Mouse (Mus musculus) hindbrain, embryonic 15.5 days (tissue): ENCODE data around the gene Phactr1. TPM values are rescaled to one million over a fixed set of nuclear protein-coding genes. Genes with fewer than 3 reads are reported as not detected.

Experiments
- ATAC-seq: fragments of 200-750 bp; cut with Nextera tagmentation; 2 replicates; pipeline ENCODE4 v1.8.0; 2017; ENCODE audit warnings: low read depth, moderate number of reproducible peaks, moderate TSS enrichment; ENCODE audit not compliant: low FRiP score
- H3K27ac ChIP-seq: fragments of 300-500 bp; sonication (generic); replicated peaks from 2 replicates; pipeline ENCODE4 v1.5.1; 2015; ENCODE audit warnings: mild to moderate bottlenecking, inconsistent platforms
- H3K27me3 ChIP-seq: fragments of 300-500 bp; sonication (generic); 2 replicates; pipeline ENCODE4 v1.6.1; 2015; ENCODE audit warnings: control low read depth, inconsistent platforms
- H3K36me3 ChIP-seq: fragments of 300-500 bp; sonication (generic); 2 replicates; pipeline ENCODE4 v1.6.1; 2015; ENCODE audit warnings: control low read depth, inconsistent platforms
- H3K4me1 ChIP-seq: fragments of 300-500 bp; sonication (generic); replicated peaks from 2 replicates; pipeline ENCODE4 v1.6.1; 2015; ENCODE audit warnings: control low read depth, inconsistent platforms
- H3K4me2 ChIP-seq: fragments of 300-500 bp; sonication (generic); 2 replicates; pipeline ENCODE4 v1.6.1; 2015; ENCODE audit warnings: moderate library complexity, mild to moderate bottlenecking, inconsistent platforms
- H3K4me3 ChIP-seq: fragments of 300-500 bp; sonication (generic); 2 replicates; pipeline ENCODE4 v1.5.1; 2015; ENCODE audit warnings: mild to moderate bottlenecking, inconsistent platforms
- H3K9ac ChIP-seq: fragments of 300-500 bp; sonication (generic); 2 replicates; pipeline ENCODE4 v1.6.1; 2015; ENCODE audit warnings: inconsistent platforms
- H3K9me3 ChIP-seq: fragments of 300-500 bp; sonication (generic); 2 replicates; pipeline ENCODE4 v1.6.1; 2016; ENCODE audit warnings: control low read depth, inconsistent platforms
- WGBS: fragments of 180-500 bp; shearing (Covaris S2); methylation state at CpG from one replicate; pipeline ENCODE4 v1.1.7; 2015; 5-methylcytosine and 5-hydroxymethylcytosine counted together
- polyA plus RNA-seq: library from polyadenylated mRNA; unstranded; fragments of >200 nt; fragmentation: Nextera tagmentation; extraction: Ambion mirVana; gene quantifications from 2 replicates; pipeline ENCODE4 v1.2.1, GENCODE M21; 2015

Phactr1 gene
- polyA plus RNA-seq, 1 experiment from 2014 or later = 56.0 TPM

GRCm38 (mm10) chr13:43018863-43019262 lies 338.4 kb downstream of the Phactr1 start:
- Histone ChIP-seq H3K9ac (no peak overlapping the region), H3K36me3 (no peaks in the 10 kb centered on the region), H3K4me1 (no peaks in the 10 kb centered on the region), H3K27ac (no peak overlapping the region), H3K4me2 (no peak overlapping the region), H3K9me3 (no peaks in the 10 kb centered on the region), H3K4me3 (no peak overlapping the region), H3K27me3 (no peaks in the 10 kb centered on the region)
- no peak for ATAC-seq
- 54% methylated on average over 5 of the region's 5 CpGs for WGBS

- 67% methylated on average over 6 of the region's 6 CpGs for WGBS
- ATAC-seq = no peak
Observed at GRCm38 (mm10) chr13:43021031-43021430, 340.6 kb downstream of the Phactr1 start.

GRCm38 (mm10) chr13:43023005-43023404 lies 342.6 kb downstream of the Phactr1 start:
- Histone ChIP-seq H3K4me2 (no peak overlapping the region), H3K36me3 (no peaks in the 10 kb centered on the region), H3K9me3 (no peaks in the 10 kb centered on the region), H3K27ac (no peak overlapping the region), H3K4me3 (no peak overlapping the region), H3K27me3 (no peaks in the 10 kb centered on the region), H3K9ac (no peak overlapping the region), H3K4me1 (no peaks in the 10 kb centered on the region)
- no peak for ATAC-seq
- WGBS = 71% methylated on average over 5 of the region's 5 CpGs

More at GRCm38 (mm10) chr13:43021031-43021430, 340.6 kb downstream of the Phactr1 start:
- no peak overlapping the region for H3K4me2 ChIP-seq
- no peaks in the 10 kb centered on the region for H3K9me3 ChIP-seq
- no peaks in the 10 kb centered on the region for H3K4me1 ChIP-seq
- no peaks in the 10 kb centered on the region for H3K36me3 ChIP-seq
- H3K9ac ChIP-seq = no peak overlapping the region
- no peak overlapping the region for H3K4me3 ChIP-seq
- H3K27me3 ChIP-seq = no peaks in the 10 kb centered on the region
- H3K27ac ChIP-seq = no peak overlapping the region

- H3K9ac ChIP-seq = no peak overlapping the region
- H3K27ac ChIP-seq = no peak overlapping the region
- no peaks in the 10 kb centered on the region for H3K4me1 ChIP-seq
- no peak overlapping the region for H3K4me2 ChIP-seq
- 38% methylated on average over 1 of the region's 1 CpGs for WGBS
- no peak for ATAC-seq
- no peaks in the 10 kb centered on the region for H3K36me3 ChIP-seq
- H3K27me3 ChIP-seq = no peaks in the 10 kb centered on the region
- no peak overlapping the region for H3K4me3 ChIP-seq
- H3K9me3 ChIP-seq = no peaks in the 10 kb centered on the region
Observed at GRCm38 (mm10) chr13:43027568-43027967, 347.1 kb downstream of the Phactr1 start.

GRCm38 (mm10) chr13:43030222-43030621 lies 349.8 kb downstream of the Phactr1 start:
- H3K4me1 ChIP-seq = no peaks in the 10 kb centered on the region
- ATAC-seq = no peak
- WGBS = 86% methylated on average over 2 of the region's 2 CpGs

GRCm38 (mm10) chr13:43032451-43032850 lies 352.0 kb downstream of the Phactr1 start:
- H3K4me1 ChIP-seq = no peaks in the 10 kb centered on the region
- no peak overlapping the region for H3K4me3 ChIP-seq
- no peak for ATAC-seq
- H3K4me2 ChIP-seq = no peak overlapping the region
- H3K27ac ChIP-seq = no peak overlapping the region
- H3K9ac ChIP-seq = no peak overlapping the region
- WGBS = 96% methylated on average over 3 of the region's 3 CpGs
- no peaks in the 10 kb centered on the region for H3K9me3 ChIP-seq
- no peaks in the 10 kb centered on the region for H3K36me3 ChIP-seq
- no peaks in the 10 kb centered on the region for H3K27me3 ChIP-seq

More at GRCm38 (mm10) chr13:43030222-43030621, 349.8 kb downstream of the Phactr1 start:
- no peak overlapping the region for H3K4me3 ChIP-seq
- no peak overlapping the region for H3K4me2 ChIP-seq
- no peak overlapping the region for H3K9ac ChIP-seq
- H3K27me3 ChIP-seq = no peaks in the 10 kb centered on the region
- H3K36me3 ChIP-seq = no peaks in the 10 kb centered on the region
- H3K27ac ChIP-seq = no peak overlapping the region
- no peaks in the 10 kb centered on the region for H3K9me3 ChIP-seq

GRCm38 (mm10) chr13:43036510-43036909 lies 356.1 kb downstream of the Phactr1 start:
- 71% methylated on average over 6 of the region's 6 CpGs for WGBS
- H3K4me2 ChIP-seq = no peak overlapping the region
- H3K27me3 ChIP-seq = no peaks in the 10 kb centered on the region
- H3K4me3 ChIP-seq = no peak overlapping the region
- no peaks in the 10 kb centered on the region for H3K9me3 ChIP-seq
- H3K27ac ChIP-seq = no peak overlapping the region
- no peaks in the 10 kb centered on the region for H3K4me1 ChIP-seq
- ATAC-seq = no peak
- no peaks in the 10 kb centered on the region for H3K36me3 ChIP-seq
- H3K9ac ChIP-seq = no peak overlapping the region

GRCm38 (mm10) chr13:43042766-43043165 lies 362.3 kb downstream of the Phactr1 start:
- Histone ChIP-seq H3K4me1 (no peaks in the 10 kb centered on the region), H3K9ac (no peak overlapping the region)

GRCm38 (mm10) chr13:43048553-43048952 lies 368.1 kb downstream of the Phactr1 start:
- H3K36me3 ChIP-seq = no peaks in the 10 kb centered on the region
- H3K9ac ChIP-seq = no peak overlapping the region
- no peak for ATAC-seq
- no peaks in the 10 kb centered on the region for H3K9me3 ChIP-seq
- no peak overlapping the region for H3K4me2 ChIP-seq
- WGBS = 80% methylated on average over 3 of the region's 3 CpGs
- no peaks in the 10 kb centered on the region for H3K27me3 ChIP-seq
- no peak overlapping the region for H3K4me3 ChIP-seq
- H3K27ac ChIP-seq = no peak overlapping the region
- no peaks in the 10 kb centered on the region for H3K4me1 ChIP-seq

More at GRCm38 (mm10) chr13:43042766-43043165, 362.3 kb downstream of the Phactr1 start:
- Histone ChIP-seq H3K4me3 (no peak overlapping the region), H3K27ac (no peak overlapping the region), H3K4me2 (no peak overlapping the region), H3K9me3 (no peaks in the 10 kb centered on the region), H3K36me3 (no peaks in the 10 kb centered on the region), H3K27me3 (no peaks in the 10 kb centered on the region)
- 81% methylated on average over 4 of the region's 4 CpGs for WGBS
- ATAC-seq = no peak

GRCm38 (mm10) chr13:43053201-43053600 lies 372.8 kb downstream of the Phactr1 start:
- Histone ChIP-seq H3K4me3 (no peak overlapping the region), H3K36me3 (no peaks in the 10 kb centered on the region), H3K4me1 (no peaks in the 10 kb centered on the region), H3K27me3 (no peaks in the 10 kb centered on the region), H3K9me3 (no peaks in the 10 kb centered on the region), H3K27ac (no peak overlapping the region), H3K4me2 (no peak overlapping the region), H3K9ac (no peak overlapping the region)
- 100% methylated on average over 1 of the region's 1 CpGs for WGBS
- no peak for ATAC-seq

- ATAC-seq = no peak
- Histone ChIP-seq H3K4me3 (no peak overlapping the region), H3K4me2 (no peak overlapping the region), H3K27ac (no peak overlapping the region), H3K4me1 (no peaks in the 10 kb centered on the region), H3K36me3 (0 out of 2 replicates have a peak, but pooled peaks cover 2% of the 10 kb centered on the region), H3K27me3 (no peaks in the 10 kb centered on the region), H3K9me3 (no peaks in the 10 kb centered on the region), H3K9ac (no peak overlapping the region)
- 46% methylated on average over 6 of the region's 6 CpGs for WGBS
Observed at GRCm38 (mm10) chr13:43055136-43055535, 374.7 kb downstream of the Phactr1 start.

GRCm38 (mm10) chr13:43057104-43057503 lies 376.7 kb downstream of the Phactr1 start:
- ATAC-seq = no peak

GRCm38 (mm10) chr13:43063355-43063754 lies 382.9 kb downstream of the Phactr1 start:
- no peak for ATAC-seq

More at GRCm38 (mm10) chr13:43057104-43057503, 376.7 kb downstream of the Phactr1 start:
- no peak overlapping the region for H3K4me3 ChIP-seq
- H3K9ac ChIP-seq = no peak overlapping the region
- 94% methylated on average over 2 of the region's 2 CpGs for WGBS
- H3K4me2 ChIP-seq = no peak overlapping the region
- no peaks in the 10 kb centered on the region for H3K4me1 ChIP-seq
- no peaks in the 10 kb centered on the region for H3K27me3 ChIP-seq
- 0 out of 2 replicates have a peak, but pooled peaks cover 2% of the 10 kb centered on the region for H3K36me3 ChIP-seq
- H3K27ac ChIP-seq = no peak overlapping the region
- H3K9me3 ChIP-seq = no peaks in the 10 kb centered on the region

More at GRCm38 (mm10) chr13:43063355-43063754, 382.9 kb downstream of the Phactr1 start:
- Histone ChIP-seq H3K4me1 (no peaks in the 10 kb centered on the region), H3K9ac (no peak overlapping the region), H3K9me3 (no peaks in the 10 kb centered on the region), H3K27ac (no peak overlapping the region), H3K36me3 (0 out of 2 replicates have a peak, but pooled peaks cover 1% of the 10 kb centered on the region), H3K4me3 (no peak overlapping the region), H3K4me2 (no peak overlapping the region), H3K27me3 (no peaks in the 10 kb centered on the region)
- 43% methylated on average over 4 of the region's 4 CpGs for WGBS
